Mouse (Mus musculus) MEL (cell line): Measurements from ENCODE around the gene Kcnj6.

ENCODE experiments used
- CHD2 ChIP-seq: IDR thresholded peaks from 2 replicates; pipeline ENCODE4 v1.6.1; 2011; ENCODE audit warnings: low read length, improper control_type of control experiment
- CTCF ChIP-seq, 3 experiments: IDR thresholded peaks in 2 of 3; conservative IDR thresholded peaks in 1 of 3; 2 replicates each; pipeline ENCODE4 v1.5.1; 2011 to 2012; ENCODE audit warnings: low read length in 3 of 3, low read depth in 2 of 3, mild to moderate bottlenecking in 2 of 3, improper control_type of control experiment in 1 of 3, inconsistent platforms in 1 of 3, mixed read lengths in 1 of 3, moderate library complexity in 1 of 3; ENCODE audit not compliant: control insufficient read depth in 1 of 3, insufficient read depth in 1 of 3, poor library complexity in 1 of 3, severe bottlenecking in 1 of 3
- GATA1 ChIP-seq: IDR thresholded peaks from 2 replicates; pipeline ENCODE4 v1.6.1; 2011; ENCODE audit warnings: low read depth, low read length, improper control_type of control experiment
- HCFC1 ChIP-seq: IDR thresholded peaks from 2 replicates; pipeline ENCODE4 v1.6.1; 2012; ENCODE audit warnings: low read depth, mild to moderate bottlenecking, inconsistent platforms, low read length, improper control_type of control experiment, moderate library complexity
- MAX ChIP-seq: IDR thresholded peaks from 2 replicates; pipeline ENCODE4 v1.6.1; 2011; ENCODE audit warnings: low read length, improper control_type of control experiment
- POLR2A ChIP-seq, 2 experiments: IDR thresholded peaks; 2 replicates each; pipeline ENCODE4 v1.6.1; 2011 to 2012; ENCODE audit warnings: low read length in 2 of 2, mild to moderate bottlenecking in 2 of 2, control low read depth in 1 of 2, improper control_type of control experiment in 1 of 2, low read depth in 1 of 2, moderate library complexity in 1 of 2; ENCODE audit not compliant: control insufficient read depth in 1 of 2, insufficient read depth in 1 of 2, poor library complexity in 1 of 2
- SIN3A ChIP-seq: IDR thresholded peaks from 2 replicates; pipeline ENCODE4 v1.6.1; 2012; ENCODE audit warnings: low read length, improper control_type of control experiment, inconsistent platforms
- ZNF384 ChIP-seq: IDR thresholded peaks from 2 replicates; pipeline ENCODE4 v1.6.1; 2012; ENCODE audit warnings: low read depth, mild to moderate bottlenecking, inconsistent platforms, low read length, improper control_type of control experiment

DNA sequence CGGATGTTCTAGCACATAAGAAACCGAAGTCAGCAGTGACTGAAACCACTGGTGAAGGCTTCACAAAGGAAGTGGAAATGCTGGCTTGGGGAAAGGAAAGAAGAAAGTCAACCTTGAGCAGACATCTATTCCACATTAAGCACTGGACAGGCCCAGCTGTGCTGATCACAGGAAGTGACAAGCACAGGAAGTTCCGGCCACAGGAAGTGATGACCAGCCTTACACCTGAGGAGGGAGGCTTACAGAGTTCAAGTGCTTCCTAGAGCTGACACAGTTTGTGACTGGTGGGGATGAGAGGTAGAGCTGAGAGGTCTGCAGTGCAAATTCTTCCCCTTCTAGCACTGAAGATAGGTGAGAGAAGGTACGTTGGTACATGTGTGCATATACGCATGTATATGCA is 151.5 kb downstream of the Kcnj6 start:
- TF ChIP-seq POLR2A (IDR thresholded peaks at IDR 0.05; ENCODE audit: control insufficient read depth in 1 of 2, insufficient read depth in 1 of 2, low read depth in 1 of 2, low read length in 2 of 2, poor library complexity in 1 of 2) (no peak), CHD2 (no peak), SIN3A (no peak), GATA1 (no peak), HCFC1 (no peak), ZNF384 (no peak), CTCF (IDR thresholded peaks at IDR 0.05 in 2 of 3, conservative IDR thresholded peaks at IDR 0.05 in 1 of 3; ENCODE audit: control insufficient read depth in 1 of 3, insufficient read depth in 1 of 3, low read depth in 2 of 3, low read length in 3 of 3, poor library complexity in 1 of 3, severe bottlenecking in 1 of 3) (no peak), MAX (no peak)
